Mouse (Mus musculus) CD4-positive, CD25-positive, alpha-beta regulatory T cell, adult 2 months (primary cell): ENCODE results near the gene Adipoq.
A peak's percentile ranks its signal among the peaks of the same experiment; 100 is the strongest.

ENCODE experiments used
- DNase-seq: peaks from one replicate; pipeline ENCODE4 v3.0.0-alpha.2; 2012; ENCODE audit warnings: low read depth, low spot score

Gene Adipoq

DNA sequence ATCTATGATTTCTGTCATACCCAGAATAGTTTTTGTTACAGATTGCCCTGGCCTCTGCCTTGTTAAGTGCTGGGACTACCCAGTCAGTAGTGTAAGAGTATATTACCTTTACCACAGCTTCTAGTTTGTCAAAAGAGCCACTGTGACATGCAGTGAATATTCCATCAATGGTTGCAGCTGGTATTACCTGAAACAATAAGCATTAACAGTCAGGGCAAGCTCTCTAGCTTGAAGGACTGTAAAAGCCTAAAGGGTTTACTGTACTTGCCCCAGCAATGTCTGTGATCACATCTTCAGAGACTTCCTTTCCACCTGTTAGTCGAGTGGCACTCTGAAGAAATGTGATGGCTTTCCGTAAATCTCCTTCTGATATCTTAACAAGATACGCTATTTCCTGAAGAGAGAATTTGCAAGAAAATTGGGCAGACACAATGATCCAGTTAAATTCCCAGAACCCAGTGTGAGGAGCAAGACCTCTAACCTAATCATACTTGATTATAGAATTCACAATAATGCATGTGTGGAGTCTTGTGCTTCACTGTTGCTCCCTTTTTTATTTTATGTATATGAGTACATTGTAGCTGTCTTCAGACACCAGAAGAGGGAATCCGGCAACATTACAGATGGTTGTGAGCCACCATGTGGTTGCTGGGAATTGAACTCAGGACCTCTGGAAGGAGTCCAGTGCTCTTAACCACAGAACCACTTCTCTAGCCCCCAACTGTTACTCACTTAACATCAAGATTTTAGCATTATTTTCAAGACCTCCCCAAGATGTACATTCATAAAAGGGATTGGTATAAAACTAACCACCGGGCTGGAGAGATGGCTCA lies 31.8 kb upstream of the Adipoq start:
- no peak for DNase-seq

DNA sequence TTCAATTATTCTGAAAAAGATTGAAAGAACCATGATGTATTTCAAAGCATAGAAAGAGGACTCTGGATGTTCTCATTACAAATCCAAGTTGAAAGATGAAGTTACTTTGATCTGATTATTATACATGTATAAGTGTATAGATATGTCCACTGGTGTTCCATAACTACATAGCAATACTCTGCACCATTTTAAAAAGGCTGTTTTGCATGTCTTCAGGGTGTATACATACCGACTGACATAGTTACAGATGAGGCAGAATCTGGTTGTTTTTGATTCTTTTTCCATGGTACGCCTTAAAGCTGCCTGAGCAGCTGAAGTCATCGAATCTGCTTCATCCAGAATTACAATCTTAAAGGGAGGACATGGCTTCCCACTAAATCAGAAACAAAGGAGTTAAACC lies 30.9 kb upstream of the Adipoq start:
- no peak for DNase-seq

DNA sequence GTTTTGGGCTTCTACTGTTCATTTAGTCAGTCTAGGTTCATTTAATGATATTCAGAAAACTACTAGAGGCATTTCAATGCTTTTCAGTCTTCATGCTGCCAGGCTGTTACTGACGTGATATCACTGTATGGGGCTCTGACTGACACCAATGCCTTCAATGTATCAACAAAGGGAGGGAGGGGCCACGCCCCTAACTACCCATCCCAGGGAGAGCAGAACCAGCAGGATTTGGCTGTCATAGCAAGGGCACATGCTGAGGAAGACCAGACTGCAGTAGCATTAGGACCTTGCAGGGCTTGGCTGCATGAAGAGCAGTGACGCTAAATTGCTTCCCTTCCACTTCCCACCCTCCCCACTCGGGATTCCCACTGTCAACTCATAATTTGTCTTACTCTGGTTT lies 29.2 kb upstream of the Adipoq start:
- no peak for DNase-seq

DNA sequence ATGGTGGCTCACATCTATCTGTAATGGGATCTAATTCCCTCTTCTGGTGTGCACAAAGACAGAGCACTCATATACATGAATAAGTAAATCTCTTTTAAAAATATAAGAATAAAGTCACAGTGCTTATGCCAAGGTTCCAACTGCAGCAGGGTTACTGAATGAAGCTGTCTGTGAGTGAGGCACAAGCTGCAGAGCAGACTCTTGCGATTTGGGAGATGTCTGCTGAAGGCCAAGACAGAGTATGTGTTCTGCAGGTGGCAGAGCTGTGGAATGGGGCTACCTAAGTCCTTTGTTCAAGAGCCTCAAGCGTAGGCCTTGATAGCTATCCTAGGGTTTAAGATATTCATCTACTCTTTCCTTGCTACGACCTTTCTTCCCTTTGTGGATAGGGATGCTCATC lies 23.9 kb upstream of the Adipoq start:
- DNase-seq, result no peak

DNA sequence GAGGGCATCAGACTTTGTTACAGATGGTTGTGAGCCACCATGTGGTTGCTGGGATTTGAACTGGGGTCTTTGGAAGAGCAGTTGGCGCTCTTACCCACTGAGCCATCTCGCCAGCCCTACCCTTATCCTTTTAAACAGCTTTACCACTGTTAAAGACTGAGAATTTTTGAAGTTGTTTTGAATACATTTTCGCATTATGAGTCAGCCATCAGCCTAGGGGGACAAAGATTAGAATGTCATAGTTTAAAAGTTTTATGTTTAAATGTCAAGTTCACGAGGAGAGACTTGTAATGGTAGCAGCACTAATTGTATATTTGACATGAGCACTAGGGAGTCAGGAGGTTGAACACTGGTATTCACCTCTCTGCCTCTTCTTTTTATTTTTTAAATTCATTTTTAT lies 23.2 kb upstream of the Adipoq start:
- DNase-seq, result no peak

DNA sequence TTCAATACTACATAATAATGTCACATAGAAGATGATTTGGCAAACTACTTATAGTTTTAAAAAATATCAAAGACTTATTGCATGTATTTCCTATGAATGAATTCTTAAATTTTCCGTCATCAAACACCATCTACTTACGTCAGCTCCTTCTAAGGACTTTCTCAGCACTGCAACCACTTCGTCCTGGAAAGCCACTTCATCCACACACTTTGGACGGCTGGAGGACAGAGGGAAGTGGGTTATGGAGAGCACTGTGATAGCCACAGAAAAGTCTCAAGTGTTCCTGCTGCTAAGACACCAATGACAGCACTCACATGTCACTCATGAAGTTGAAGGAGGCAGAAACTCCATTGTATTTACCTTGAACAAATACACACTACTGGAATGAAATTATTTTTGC lies 21.9 kb upstream of the Adipoq start:
- no peak for DNase-seq

DNA sequence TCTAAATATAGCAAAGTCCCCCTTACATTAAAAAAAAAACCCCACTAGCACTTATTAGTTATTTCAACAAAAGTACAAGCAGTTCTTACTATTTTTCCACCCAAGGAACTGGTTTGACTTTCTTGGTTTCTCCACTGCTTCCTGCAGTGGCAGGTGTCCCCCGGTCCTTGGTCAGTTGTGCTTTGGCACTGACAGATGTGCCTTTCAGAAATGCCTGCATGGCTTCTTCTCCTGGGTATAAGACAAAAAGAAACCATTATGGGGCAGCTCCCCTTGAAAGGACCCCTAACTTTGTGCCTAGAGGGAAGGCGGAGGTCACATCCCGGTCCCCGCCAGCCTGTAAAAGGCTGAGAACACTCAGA lies 19.0 kb upstream of the Adipoq start:
- no peak for DNase-seq

DNA sequence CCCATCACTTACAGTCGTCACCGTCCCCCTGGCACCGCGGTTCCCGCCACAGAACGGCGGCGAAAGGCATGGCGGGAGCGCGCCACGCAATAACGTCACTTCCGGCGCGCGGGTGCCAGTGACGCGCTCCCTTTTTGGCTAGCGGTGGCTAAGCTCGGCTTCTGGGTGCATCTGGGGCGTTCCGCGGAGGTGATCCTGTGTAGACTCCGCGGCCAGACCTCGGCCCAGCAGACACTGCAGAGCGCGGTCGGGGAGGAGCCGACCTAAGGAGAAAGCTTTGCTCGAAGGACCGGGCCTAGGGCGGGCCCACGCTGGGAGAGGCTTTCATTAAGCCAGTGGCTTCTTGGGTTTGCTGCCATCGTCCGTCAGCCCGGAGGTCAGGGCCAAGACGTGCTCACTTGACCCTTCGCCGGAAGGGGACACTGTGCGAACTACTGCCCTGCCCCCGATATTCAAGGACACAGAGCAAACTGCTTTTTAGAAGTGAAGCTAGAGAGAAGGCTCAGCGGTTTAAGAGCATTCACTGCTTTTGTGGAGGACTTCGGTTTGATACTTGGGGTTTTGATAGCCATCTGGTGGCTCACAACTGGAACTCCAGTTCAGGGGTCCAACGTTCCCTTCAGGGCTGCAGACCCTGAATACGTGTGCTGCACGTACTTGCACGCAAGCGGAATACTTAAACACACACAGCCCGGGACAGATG lies 18.5 kb upstream of the Adipoq start, which contains the start of gene Rfc4:
Rfc4 (minus strand) TSS at position 65 of the 703 bp plus-strand sequence.
- DNase-seq, result peak; percentile 94

DNA sequence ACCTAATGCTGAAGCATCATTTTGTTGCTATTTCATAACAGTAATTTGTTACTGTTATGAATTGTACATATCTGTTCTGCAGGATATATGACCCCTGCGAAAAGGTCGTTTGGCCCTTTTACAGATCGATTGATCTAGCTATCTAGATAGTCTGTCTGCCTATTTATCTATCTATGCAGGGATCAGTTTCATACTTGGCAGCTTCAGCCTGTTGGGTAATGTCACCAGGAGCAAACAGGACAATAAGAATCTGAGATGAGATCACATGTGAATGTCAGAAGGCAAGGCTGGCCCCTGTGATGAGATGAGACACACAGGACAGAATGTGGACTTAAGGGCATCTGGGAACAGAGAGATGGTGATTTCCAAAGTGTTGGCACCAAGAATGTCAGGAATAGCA lies 16.0 kb upstream of the Adipoq start:
- no peak for DNase-seq

DNA sequence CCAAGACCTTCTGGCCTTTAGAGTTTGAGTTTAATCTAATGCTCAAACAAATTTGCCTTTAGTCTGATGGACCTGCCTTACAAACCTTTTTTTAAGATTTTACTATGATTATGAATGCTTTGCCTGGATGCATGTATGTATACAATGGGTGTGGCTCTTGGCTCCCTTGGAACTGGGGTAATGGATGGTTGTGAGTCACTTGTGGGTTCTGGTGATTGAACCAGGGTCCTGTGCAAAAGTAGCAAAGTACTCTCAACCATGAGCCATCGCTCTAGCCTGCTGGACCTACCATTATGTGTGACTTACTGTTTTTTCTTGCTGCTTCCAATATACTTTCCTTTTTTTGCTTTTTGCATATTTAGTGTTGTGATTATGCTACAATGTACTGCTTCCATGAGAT lies 14.0 kb upstream of the Adipoq start:
- DNase-seq, result no peak

DNA sequence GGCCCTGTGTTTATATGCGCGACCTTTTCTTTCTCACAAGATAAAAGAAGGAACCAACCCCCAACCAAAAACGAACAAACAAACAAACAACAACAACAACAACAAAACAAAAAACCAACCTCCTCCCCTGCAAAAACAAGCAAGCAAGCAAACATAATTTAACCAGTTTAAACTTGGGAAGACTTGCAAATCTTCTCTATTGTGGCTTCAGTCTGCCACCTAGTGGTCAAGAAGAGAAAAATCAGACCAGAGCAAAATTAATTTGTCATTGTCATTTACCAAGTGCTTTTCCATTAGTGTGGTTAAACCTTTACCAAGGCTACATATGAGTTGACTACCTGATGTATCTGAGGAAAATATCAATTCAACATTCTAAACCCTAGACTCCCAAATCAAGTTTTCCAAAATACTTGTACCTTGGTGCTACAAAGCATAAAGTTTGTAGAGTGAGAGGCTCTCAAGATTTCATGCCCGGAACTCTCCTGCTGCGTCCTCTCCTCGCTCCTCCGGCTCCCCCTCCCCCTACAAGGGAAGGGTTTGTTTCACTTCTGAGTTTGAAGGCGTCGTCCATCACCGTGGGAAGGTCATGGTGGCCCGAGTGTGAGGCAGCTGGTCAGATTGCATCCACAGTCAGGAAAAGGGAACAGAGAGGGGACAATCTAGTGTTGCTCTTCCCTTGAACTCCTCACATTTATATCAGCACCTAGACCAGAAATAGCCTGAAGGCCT lies 10.8 kb upstream of the Adipoq start:
- peak; percentile 83 for DNase-seq

DNA sequence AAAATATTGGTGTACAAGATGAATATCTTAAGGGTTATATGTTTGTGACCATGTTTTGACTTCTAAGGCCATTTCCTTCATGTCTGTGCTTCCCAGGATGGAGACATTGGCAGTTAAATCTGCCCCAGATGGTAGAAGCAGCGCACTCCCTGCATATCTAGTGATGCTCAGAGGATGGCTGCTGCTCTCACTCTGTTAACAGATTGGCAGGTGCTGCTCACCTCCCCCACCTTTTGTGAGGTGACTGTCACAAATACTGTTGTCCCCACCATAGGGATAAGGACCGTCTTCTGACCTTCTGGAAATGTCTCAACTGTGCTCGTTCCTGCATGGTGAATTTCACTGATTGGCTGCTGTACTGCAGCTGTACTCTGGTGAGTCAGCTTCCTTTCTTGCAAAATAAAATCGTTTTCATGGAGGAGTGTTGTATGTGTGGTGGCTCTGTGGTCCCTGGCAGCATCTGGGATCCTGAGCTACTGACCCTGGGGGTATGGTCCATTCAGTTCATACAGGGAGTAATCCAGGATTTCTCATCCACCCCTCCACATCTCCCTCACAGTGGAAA lies 9.8 kb upstream of the Adipoq start:
- DNase-seq, result no peak

DNA sequence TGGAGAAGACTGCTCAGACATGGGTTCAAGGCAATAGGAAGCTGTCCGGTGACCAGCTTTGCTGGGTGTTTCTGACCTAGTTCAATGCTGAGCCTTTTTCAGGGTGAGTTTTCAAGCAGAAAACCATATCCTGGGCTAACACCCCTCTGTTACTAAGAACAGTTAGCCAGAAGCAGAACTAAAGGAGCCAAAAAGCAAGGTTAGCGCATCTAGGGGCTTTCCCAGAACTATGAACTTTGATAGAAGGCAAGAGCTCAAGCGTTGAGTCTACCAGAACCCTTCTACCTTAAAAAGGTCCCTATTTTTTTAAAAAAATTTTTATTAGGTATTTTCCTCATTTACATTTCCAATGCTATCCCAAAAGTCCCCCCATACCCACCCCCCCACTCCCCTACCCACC lies 5.4 kb upstream of the Adipoq start:
- DNase-seq, result peak; percentile 30

DNA sequence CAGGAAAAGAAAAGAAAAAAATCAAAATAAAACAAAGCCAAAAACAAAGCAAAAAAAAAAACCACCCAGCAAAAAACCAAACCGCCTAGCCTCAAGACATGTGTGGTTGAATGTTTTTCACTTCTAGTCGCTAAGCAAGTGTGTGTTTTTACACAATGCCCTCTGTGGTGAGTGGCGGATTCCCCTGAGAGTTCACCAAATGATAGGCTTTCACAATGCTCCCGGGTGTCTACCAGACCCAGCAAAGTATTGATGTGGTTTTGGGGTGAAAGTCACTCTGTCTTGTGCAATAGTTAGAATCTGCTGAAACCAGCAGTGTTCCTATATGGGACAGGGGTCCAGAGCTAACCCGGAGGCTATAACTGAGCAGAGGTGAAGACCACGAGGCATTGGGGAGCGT lies 2.0 kb upstream of the Adipoq start:
- peak; percentile 82 for DNase-seq

DNA sequence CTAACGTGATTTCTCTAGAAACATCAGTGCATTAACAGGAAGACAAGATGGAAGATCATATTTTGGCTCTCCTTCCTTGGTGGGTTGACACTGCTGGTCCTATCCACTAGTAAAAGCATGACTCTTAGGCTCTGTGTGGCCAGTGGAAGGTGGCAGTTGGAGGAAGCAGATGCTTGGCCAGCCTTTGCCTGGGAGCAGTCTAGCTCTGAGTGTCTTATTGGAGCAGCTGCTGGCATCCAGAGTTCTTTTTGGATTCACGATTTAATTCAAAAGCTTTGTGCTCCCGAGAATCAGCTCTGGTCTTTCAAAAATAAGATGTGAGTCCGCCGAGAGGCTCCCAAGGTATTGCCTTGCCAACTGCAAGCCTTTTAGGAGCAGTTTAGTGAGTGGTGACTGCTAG lies 1.1 kb upstream of the Adipoq start:
- no peak for DNase-seq

DNA sequence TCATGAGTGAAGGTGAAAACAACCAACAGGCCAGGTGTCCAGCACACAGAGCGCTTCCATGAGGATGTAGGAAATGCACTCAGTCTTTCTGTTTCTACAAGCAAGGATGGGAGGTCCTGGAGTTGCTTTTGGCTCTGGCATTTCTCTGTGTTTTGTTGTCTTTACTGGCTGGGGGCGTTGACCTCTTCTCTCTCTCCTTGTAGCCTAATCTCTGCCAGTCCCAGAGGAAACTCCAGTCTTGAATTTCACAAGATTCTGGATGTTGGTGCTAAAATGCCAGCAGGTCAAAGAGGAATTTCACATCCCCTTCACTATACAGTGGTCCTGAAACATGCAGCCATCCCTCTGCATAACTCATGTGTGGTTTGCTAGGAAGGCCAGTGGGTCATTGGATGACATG lies 2.6 kb downstream of the Adipoq start:
- DNase-seq, result no peak

DNA sequence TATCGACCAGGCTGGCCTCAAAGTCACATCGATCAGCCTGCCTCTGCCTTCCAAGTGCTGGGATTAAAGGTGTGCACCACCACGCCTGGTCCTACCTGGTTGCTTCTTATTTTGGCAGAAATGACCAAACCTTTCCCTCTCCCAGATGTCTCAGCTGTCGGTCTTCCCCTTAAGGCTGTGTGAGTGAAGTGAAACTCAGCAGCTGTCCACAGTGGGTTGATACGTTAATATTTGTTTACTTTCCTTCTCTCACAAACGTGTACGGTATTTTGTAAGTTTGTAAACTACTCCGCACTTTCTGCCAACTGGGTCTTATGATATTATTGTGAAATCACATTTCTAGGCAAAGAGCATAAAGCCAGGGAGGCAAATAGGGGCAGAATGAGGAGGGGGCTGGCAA lies 3.1 kb downstream of the Adipoq start:
- DNase-seq, result no peak

DNA sequence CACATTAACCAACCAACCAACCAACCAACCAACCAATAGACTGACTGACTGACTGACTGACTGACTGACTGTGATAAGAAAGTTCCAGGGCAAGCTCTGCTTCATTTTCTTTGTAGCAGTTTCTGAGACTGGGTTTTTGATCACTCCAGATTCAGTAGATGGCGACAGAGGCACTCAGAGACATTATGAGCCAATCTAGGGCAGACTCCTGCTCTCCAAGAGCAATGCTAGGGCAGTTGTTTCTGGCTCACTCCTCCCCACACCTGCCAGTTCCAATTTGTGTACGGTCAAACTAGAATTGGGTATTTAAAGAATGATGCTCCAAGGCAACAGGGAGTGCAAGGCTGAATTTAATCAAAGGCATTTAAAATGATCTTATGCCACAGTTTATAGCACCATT lies 5.1 kb downstream of the Adipoq start:
- DNase-seq, result peak; percentile 82

DNA sequence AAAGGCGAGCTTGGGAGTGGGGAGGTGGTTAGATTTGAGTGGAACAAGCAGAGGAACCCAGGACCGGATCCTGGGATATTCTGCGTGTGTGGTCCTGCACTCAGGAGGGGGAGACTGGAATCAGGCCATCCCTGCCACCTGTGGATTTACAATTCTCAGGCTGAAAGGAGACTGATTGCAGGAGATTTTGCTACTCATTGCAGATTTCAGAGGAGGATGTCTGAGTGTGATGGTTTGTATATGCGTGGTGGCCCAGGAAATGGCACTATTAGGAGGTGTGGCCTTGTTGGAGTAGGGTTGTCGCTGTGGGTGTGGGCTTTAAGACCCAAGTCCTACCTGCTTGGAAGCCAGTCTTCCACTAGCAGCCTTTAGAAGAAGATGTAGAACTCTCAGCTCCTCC lies 7.9 kb downstream of the Adipoq start:
- DNase-seq, result peak; percentile 27

DNA sequence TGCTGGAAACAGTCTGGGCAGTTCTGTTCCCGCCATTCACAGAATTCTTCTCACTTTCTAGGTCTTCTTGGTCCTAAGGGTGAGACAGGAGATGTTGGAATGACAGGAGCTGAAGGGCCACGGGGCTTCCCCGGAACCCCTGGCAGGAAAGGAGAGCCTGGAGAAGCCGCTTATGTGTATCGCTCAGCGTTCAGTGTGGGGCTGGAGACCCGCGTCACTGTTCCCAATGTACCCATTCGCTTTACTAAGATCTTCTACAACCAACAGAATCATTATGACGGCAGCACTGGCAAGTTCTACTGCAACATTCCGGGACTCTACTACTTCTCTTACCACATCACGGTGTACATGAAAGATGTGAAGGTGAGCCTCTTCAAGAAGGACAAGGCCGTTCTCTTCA lies 10.7 kb downstream of the Adipoq start:
- DNase-seq, result no peak

DNA sequence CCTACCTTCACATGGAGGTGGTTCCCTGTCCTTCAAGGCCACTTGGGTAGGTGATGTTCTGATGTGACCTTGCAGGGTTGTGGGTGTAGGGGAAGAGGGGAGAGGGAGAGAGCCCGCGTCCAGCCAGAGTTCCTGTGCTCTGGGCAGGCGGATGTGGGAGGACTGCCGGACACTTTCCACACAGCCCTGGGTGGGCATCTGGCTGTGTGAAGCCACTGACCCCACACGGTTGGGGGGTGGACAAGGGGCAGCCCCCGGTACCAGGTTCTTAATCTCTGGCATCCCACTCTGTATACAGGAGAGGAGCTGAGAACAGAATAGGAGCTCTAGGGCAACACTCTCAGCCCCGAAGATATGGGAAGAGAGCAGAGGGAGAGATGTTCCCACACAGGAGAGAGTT lies 12.0 kb downstream of the Adipoq start:
- DNase-seq, result no peak

DNA sequence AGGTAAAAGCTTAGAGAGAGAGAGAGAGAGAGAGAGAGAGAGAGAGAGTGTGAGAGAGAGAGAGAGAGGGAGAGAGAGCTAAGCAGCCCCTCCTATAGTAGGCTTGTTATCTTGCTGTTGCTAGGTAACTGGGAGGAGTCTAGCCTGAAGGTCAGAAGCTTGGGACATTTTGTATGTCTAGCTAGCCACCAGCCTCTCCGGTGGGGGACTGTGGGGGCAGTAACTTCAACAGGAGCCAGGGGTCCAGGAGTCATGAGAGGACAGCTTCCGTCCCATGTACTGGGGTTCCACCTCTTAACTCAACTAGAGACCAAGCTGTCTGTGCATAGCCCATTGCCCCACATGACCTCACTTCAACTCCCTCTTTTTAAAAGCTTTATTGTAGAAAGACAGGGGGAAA lies 12.6 kb downstream of the Adipoq start:
- no peak for DNase-seq
